11 mouse cellular contexts compared by ENCODE assay signal in the genomic region with DNA sequence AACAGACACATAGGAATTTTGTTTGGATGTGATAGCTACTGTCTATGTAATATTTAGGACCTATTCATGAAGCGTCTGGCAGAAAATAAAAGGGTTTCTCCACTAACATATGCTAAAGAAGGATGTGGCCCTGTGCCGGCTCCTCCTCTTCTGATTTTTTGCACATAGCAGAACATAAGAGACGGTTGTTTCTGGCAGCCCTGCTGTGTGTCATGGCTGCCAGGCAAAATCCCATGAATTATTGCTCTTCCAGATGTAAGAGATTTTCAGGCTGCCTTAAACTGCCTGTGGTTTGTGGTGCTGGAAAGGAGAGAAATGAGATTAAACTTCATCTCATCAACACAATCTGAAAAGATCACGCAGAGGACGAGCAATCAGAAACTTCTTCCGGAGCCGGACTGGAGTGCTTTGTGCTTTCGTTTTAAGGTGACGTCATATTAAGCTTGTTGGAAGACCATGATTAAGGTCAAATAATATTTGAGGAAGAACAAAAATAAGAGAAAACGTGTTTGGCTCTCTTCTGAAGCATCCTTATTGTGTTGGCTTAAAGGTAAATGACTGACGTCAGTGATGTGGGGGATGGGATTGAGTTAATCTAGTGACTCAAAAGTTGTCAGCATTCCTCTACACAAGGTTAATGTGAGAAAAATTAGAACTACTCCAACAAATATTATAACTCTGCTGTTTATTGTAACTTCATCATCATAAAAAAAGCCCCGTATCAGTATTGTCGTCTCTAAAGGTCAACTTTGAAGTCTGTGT.
DNase-seq lines count a peak whose midpoint lies in the region; ATAC-seq and TF ChIP-seq lines count a peak whose summit lies in the region.
"Had no signal": no experiment of that assay in that cellular context is flagged by ENCODE, and none has a peak within 500 bp of the region (broad histone marks: within the 10 kb centered on the region; RNA-seq: fewer than 3 reads in every experiment).

No protein-coding gene starts in this region.

- no peaks in the 10 kb centered on the region for H3K9me3 ChIP-seq in kidney, postnatal 0 days (replicated peaks; ENCODE audit: low read length)
- no peaks in the 10 kb centered on the region for H3K9me3 ChIP-seq in limb, embryonic 12.5 days

- H3K27me3 ChIP-seq in kidney, postnatal 0 days (ENCODE audit: insufficient read depth, low read length), result no peaks in the 10 kb centered on the region
- no peaks in the 10 kb centered on the region for H3K27me3 ChIP-seq in limb, embryonic 12.5 days

- no peak overlapping the region for H3K27ac ChIP-seq in kidney, postnatal 0 days
- peak overlapping the region; percentile 62 for H3K27ac ChIP-seq in limb, embryonic 12.5 days

- no peak for ATAC-seq in kidney, postnatal 0 days (replicated peaks; ENCODE audit: low FRiP score, low read depth)
- ATAC-seq in limb, embryonic 12.5 days (ENCODE audit: insufficient number of reproducible peaks, insufficient read depth, low FRiP score, low TSS enrichment, low read depth), result peak; percentile 15; the same call in 1 of the 2 replicates
- ATAC-seq: Patski had no signal

- DNase-seq in kidney, postnatal 0 days (ENCODE audit: low spot score), result peak; percentile 35
- DNase-seq in kidney, adult 9 months, result no peak
- DNase-seq in right cerebral cortex, postnatal 4 days, result peak; percentile 3
- DNase-seq in right cerebral cortex, adult 18-20 months, result no peak
- DNase-seq in ovary, postnatal 10 days (ENCODE audit: low spot score), result no peak
- DNase-seq in spleen, adult 18-20 months, result no peak
- DNase-seq: cerebellum, adult 18-20 months; heart, adult 11 months; kidney, postnatal 25 days had no signal

- no peaks in the 10 kb centered on the region for H3K4me1 ChIP-seq in kidney, postnatal 0 days (replicated peaks; ENCODE audit: insufficient read depth, low read length)
- H3K4me1 ChIP-seq in limb, embryonic 12.5 days (replicated peaks), result peaks cover 19% of the 10 kb centered on the region

- 0 out of 2 replicates have a peak overlapping the region, but pooled peaks have one; percentile 0 for H3K4me3 ChIP-seq in kidney, postnatal 0 days (replicated peaks; ENCODE audit: low read depth, low read length)
- no peak overlapping the region for H3K4me3 ChIP-seq in limb, embryonic 12.5 days (replicated peaks)

- no peaks in the 10 kb centered on the region for H3K36me3 ChIP-seq in kidney, postnatal 0 days (ENCODE audit: insufficient read depth, low read length)
- no peaks in the 10 kb centered on the region for H3K36me3 ChIP-seq in limb, embryonic 12.5 days

- H3K9ac ChIP-seq in kidney, postnatal 0 days (ENCODE audit: low read depth, low read length), result no peak overlapping the region
- H3K9ac ChIP-seq in limb, embryonic 12.5 days (replicated peaks), result no peak overlapping the region

- TF ChIP-seq CTCF in kidney, postnatal 0 days (IDR thresholded peaks at IDR 0.05; ENCODE audit: low read depth), result no peak

- whole genome bisulfite sequencing in kidney, postnatal 0 days, result 51% methylated on average over 13 of the region's 13 CpGs
- 58% methylated on average over 13 of the region's 13 CpGs for WGBS in limb, embryonic 12.5 days

- H3K4me2 ChIP-seq in kidney, postnatal 0 days (ENCODE audit: low read length), result peak overlapping the region; percentile 0; the same call in 1 of the 2 replicates
- peak overlapping the region; percentile 13; the same call in 1 of the 2 replicates for H3K4me2 ChIP-seq in limb, embryonic 12.5 days

Comparison
In these comparisons a context has a peak if more than half of its experiments do, and no peak if none do; other contexts are left out.
1. DNase-seq: peak in kidney, postnatal 0 days (single experiment) and right cerebral cortex, postnatal 4 days (single experiment); none in kidney, adult 9 months (single experiment), right cerebral cortex, adult 18-20 months (single experiment), ovary, postnatal 10 days (single experiment) and spleen, adult 18-20 months (0 of 2).